Mouse (Mus musculus) ES-Bruce4 (cell line): ENCODE measurements around the gene Zfp454. TPM values are rescaled to one million over a fixed set of nuclear protein-coding genes. Genes with fewer than 3 reads are reported as not detected.

ENCODE experiments used
- H3K27ac ChIP-seq: 2 replicates; pipeline ENCODE4 v1.5.1; 2012; ENCODE audit warnings: low read length, inconsistent platforms; ENCODE audit not compliant: insufficient read depth
- H3K27me3 ChIP-seq: 2 replicates; pipeline ENCODE4 v1.6.1; 2012; ENCODE audit warnings: mild to moderate bottlenecking, low read length, inconsistent platforms; ENCODE audit not compliant: control insufficient read depth, poor library complexity, insufficient read depth, severe bottlenecking
- H3K36me3 ChIP-seq: 2 replicates; pipeline ENCODE4 v1.6.1; 2012; ENCODE audit warnings: inconsistent platforms, mild to moderate bottlenecking, low read length, moderate library complexity; ENCODE audit not compliant: control insufficient read depth, poor library complexity, insufficient read depth, severe bottlenecking
- H3K4me1 ChIP-seq: one replicate; pipeline ENCODE4 v1.8.1; 2011; ENCODE audit warnings: low read length; ENCODE audit not compliant: control insufficient read depth, insufficient read depth
- H3K4me3 ChIP-seq: 2 replicates; pipeline ENCODE4 v1.5.1; 2011; ENCODE audit warnings: low read depth, mild to moderate bottlenecking, low read length
- H3K9ac ChIP-seq: 2 replicates; pipeline ENCODE4 v1.6.1; 2012; ENCODE audit warnings: low read depth, mild to moderate bottlenecking, inconsistent platforms; ENCODE audit not compliant: poor library complexity, severe bottlenecking
- H3K9me3 ChIP-seq: replicated peaks from 2 replicates; pipeline ENCODE4 v1.6.1; 2012; ENCODE audit warnings: mild to moderate bottlenecking, low read length, inconsistent platforms; ENCODE audit not compliant: control insufficient read depth, poor library complexity, insufficient read depth, severe bottlenecking
- CTCF ChIP-seq: IDR thresholded peaks from one replicate; pipeline ENCODE4 v1.8.1; 2011; ENCODE audit warnings: low read depth, low read length
- EP300 ChIP-seq: IDR thresholded peaks from 2 replicates; pipeline ENCODE4 v1.6.1; 2011; ENCODE audit warnings: low read depth, low read length; ENCODE audit not compliant: insufficient read depth
- POLR2A ChIP-seq: IDR thresholded peaks from one replicate; pipeline ENCODE4 v1.8.1; 2011; ENCODE audit warnings: low read length; ENCODE audit not compliant: insufficient read depth
- polyA plus RNA-seq: library from polyadenylated mRNA; stranded (reverse); fragments of >200 nt; gene quantifications from 2 replicates; pipeline ENCODE4 v1.2.4, GENCODE M21; 2011; ENCODE audit warnings: low read depth; ENCODE audit not compliant: missing spikeins, insufficient read depth, insufficient read length

The Zfp454 gene
- polyA plus RNA-seq, 1 experiment = 2.3 TPM

- peaks cover 1% of the 10 kb centered on the region for H3K4me1 ChIP-seq
- H3K27ac ChIP-seq = no peak overlapping the region
- H3K9ac ChIP-seq = no peak overlapping the region
- H3K27me3 ChIP-seq = peaks cover 14% of the 10 kb centered on the region
- no peak overlapping the region for H3K4me3 ChIP-seq
- H3K9me3 ChIP-seq = no peaks in the 10 kb centered on the region
- no peaks in the 10 kb centered on the region for H3K36me3 ChIP-seq
- TF ChIP-seq CTCF = no peak
- TF ChIP-seq EP300 = no peak
- no peak for TF ChIP-seq POLR2A
Measured at GRCm38 (mm10) chr11:50848520-50849137, 38.8 kb downstream of the Zfp454 start.

- H3K27ac ChIP-seq = no peak overlapping the region
- peaks cover 1% of the 10 kb centered on the region for H3K4me1 ChIP-seq
- no peak overlapping the region for H3K9ac ChIP-seq
- H3K9me3 ChIP-seq = no peaks in the 10 kb centered on the region
- TF ChIP-seq POLR2A (no peak), CTCF (peak; percentile 53), EP300 (no peak)
- peaks cover 8% of the 10 kb centered on the region for H3K27me3 ChIP-seq
- no peak overlapping the region for H3K4me3 ChIP-seq
- no peaks in the 10 kb centered on the region for H3K36me3 ChIP-seq
Measured at GRCm38 (mm10) chr11:50847047-50847446, 40.4 kb downstream of the Zfp454 start.

GRCm38 (mm10) chr11:50845951-50846350 is 41.5 kb downstream of the Zfp454 start:
- H3K4me1 ChIP-seq = no peaks in the 10 kb centered on the region
- H3K36me3 ChIP-seq = no peaks in the 10 kb centered on the region
- no peak overlapping the region for H3K4me3 ChIP-seq
- H3K9me3 ChIP-seq = no peaks in the 10 kb centered on the region
- H3K9ac ChIP-seq = no peak overlapping the region
- H3K27me3 ChIP-seq = 0 out of 2 replicates have a peak, but pooled peaks cover under 1% of the 10 kb centered on the region
- TF ChIP-seq POLR2A (no peak), EP300 (no peak), CTCF (no peak)
- no peak overlapping the region for H3K27ac ChIP-seq

- no peak within 1 kb of the TSS for H3K27ac ChIP-seq
- H3K27me3 ChIP-seq = no peaks in the 10 kb centered on the region
Measured at GRCm38 (mm10) chr11:50841023-50841735, 46.3 kb downstream of the Zfp454 start, which contains the start of gene Zfp879. TSS of gene Zfp879 (minus strand) at chr11:50841552.

GRCm38 (mm10) chr11:50835727-50836126 is 51.7 kb downstream of the Zfp454 start:
- no peak for TF ChIP-seq CTCF
- no peak for TF ChIP-seq EP300
- TF ChIP-seq POLR2A = no peak
- Histone ChIP-seq H3K4me1 (no peaks in the 10 kb centered on the region), H3K9ac (no peak overlapping the region), H3K36me3 (no peaks in the 10 kb centered on the region), H3K9me3 (no peaks in the 10 kb centered on the region), H3K27me3 (no peaks in the 10 kb centered on the region), H3K27ac (no peak overlapping the region), H3K4me3 (no peak overlapping the region)

More at GRCm38 (mm10) chr11:50841023-50841735, 46.3 kb downstream of the Zfp454 start, which contains the start of gene Zfp879:
- TF ChIP-seq POLR2A (no peak), CTCF (no peak), EP300 (no peak)
- Histone ChIP-seq H3K9me3 (no peaks in the 10 kb centered on the region), H3K4me3 (peak within 1 kb of the TSS; percentile 74), H3K4me1 (no peaks in the 10 kb centered on the region), H3K9ac (peak within 1 kb of the TSS; percentile 64), H3K36me3 (no peaks in the 10 kb centered on the region)
